Mouse (Mus musculus) limb, embryonic 13.5 days (tissue): ENCODE results near the gene Timm8b. TPM values are rescaled to one million over a fixed set of nuclear protein-coding genes. Genes with fewer than 3 reads are reported as not detected.

Experiments used
- ATAC-seq: fragments of 200-750 bp; cut with Nextera tagmentation; 2 replicates; pipeline ENCODE4 v1.8.0; 2017; ENCODE audit warnings: low read depth, moderate number of reproducible peaks, moderate TSS enrichment; ENCODE audit not compliant: low FRiP score
- H3K27ac ChIP-seq: fragments of 300-500 bp; sonication (generic); 2 replicates; pipeline ENCODE4 v1.5.1; 2015; ENCODE audit warnings: inconsistent platforms, mild to moderate bottlenecking, moderate library complexity
- H3K27me3 ChIP-seq: fragments of 300-500 bp; sonication (generic); 2 replicates; pipeline ENCODE4 v1.6.1; 2015; ENCODE audit warnings: mild to moderate bottlenecking, inconsistent platforms
- H3K36me3 ChIP-seq: fragments of 300-500 bp; sonication (generic); 2 replicates; pipeline ENCODE4 v1.6.1; 2015; ENCODE audit warnings: inconsistent platforms, mild to moderate bottlenecking, moderate library complexity
- H3K4me1 ChIP-seq: fragments of 300-500 bp; sonication (generic); 2 replicates; pipeline ENCODE4 v1.6.1; 2015; ENCODE audit warnings: inconsistent platforms
- H3K4me2 ChIP-seq: fragments of 300-500 bp; sonication (generic); replicated peaks from 2 replicates; pipeline ENCODE4 v1.6.1; 2015; ENCODE audit warnings: inconsistent platforms, mild to moderate bottlenecking, moderate library complexity
- H3K4me3 ChIP-seq: fragments of 300-500 bp; sonication (generic); 2 replicates; pipeline ENCODE4 v1.5.1; 2015; ENCODE audit warnings: moderate library complexity, mild to moderate bottlenecking, inconsistent platforms
- H3K9ac ChIP-seq: fragments of 300-500 bp; sonication (generic); 2 replicates; pipeline ENCODE4 v1.6.1; 2015; ENCODE audit warnings: mild to moderate bottlenecking, inconsistent platforms
- H3K9me3 ChIP-seq: fragments of 300-500 bp; sonication (generic); 2 replicates; pipeline ENCODE4 v1.6.1; 2016; ENCODE audit warnings: inconsistent platforms
- WGBS: fragments of 180-500 bp; shearing (Covaris S2); methylation state at CpG from one replicate; pipeline ENCODE4 v1.1.7; 2015; 5-methylcytosine and 5-hydroxymethylcytosine counted together
- polyA plus RNA-seq: library from polyadenylated mRNA; unstranded; fragments of >200 nt; fragmentation: Nextera tagmentation; extraction: Ambion mirVana; gene quantifications from 2 replicates; pipeline ENCODE4 v1.2.1, GENCODE M21; 2015

Timm8b gene
- polyA plus RNA-seq, 1 experiment from 2014 or later, result 242 TPM

DNA sequence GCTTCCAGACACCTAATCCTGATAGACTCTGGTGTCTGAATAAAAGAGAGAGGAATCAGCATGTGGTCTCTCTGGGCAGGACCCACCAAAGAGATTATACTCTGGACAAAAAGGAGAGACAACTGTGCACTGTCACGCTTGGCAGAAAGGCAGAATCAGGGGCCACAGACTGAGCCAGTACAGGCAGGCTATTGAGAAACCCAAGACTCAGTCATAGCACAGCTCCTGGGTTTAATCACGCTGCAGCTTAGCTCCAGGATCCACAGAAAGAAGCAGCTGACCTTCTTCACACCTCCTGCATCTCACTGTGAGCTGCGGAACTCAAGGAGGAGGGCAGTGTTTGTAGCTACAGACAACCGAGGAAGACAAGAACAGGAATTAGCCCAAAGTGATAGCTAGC lies 23.3 kb upstream of the Timm8b start:
- ATAC-seq, result no peak
- no peak overlapping the region for H3K27ac ChIP-seq
- no peaks in the 10 kb centered on the region for H3K4me1 ChIP-seq
- H3K4me3 ChIP-seq, result no peak overlapping the region
- H3K4me2 ChIP-seq, result no peak overlapping the region
- H3K9me3 ChIP-seq, result no peaks in the 10 kb centered on the region
- H3K36me3 ChIP-seq, result no peaks in the 10 kb centered on the region
- 37% methylated on average over 4 of the region's 4 CpGs for WGBS
- no peaks in the 10 kb centered on the region for H3K27me3 ChIP-seq
- no peak overlapping the region for H3K9ac ChIP-seq

DNA sequence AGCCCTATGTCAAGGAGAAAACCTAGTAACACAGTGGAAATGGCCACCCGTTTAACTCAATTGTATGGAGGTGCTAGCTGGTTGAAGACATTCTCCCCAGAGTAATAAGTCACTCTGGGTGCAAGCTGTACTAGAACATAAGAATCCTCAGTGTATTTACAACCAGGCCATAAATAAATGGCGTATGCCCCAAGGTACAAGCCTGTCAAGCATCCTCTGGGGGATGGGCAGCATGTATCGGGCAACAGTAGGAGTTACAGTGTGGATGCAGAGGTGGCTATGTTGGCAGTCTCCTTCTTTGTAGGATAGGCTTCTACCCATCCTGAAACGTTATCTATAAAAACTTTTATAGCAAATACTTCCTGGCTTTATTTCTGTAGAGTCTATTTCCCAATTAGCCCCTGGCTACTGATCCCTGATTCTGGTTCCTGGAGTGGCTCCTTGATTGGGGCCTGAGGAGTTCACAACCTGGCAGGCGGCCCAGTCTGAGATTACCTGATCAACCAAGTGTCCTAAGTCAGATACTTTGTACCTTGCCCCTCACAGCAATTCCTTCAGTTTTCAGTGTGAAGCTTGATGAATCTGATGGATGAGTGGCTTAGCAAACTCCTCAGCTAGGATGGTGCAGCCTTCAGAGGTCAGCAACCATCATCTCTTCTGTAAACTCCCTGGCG lies 18.4 kb upstream of the Timm8b start:
- no peaks in the 10 kb centered on the region for H3K9me3 ChIP-seq
- H3K36me3 ChIP-seq, result no peaks in the 10 kb centered on the region
- no peak for ATAC-seq
- no peaks in the 10 kb centered on the region for H3K27me3 ChIP-seq
- WGBS, result 55% methylated on average over 6 of the region's 6 CpGs
- no peak overlapping the region for H3K4me3 ChIP-seq
- no peak overlapping the region for H3K9ac ChIP-seq
- no peaks in the 10 kb centered on the region for H3K4me1 ChIP-seq
- no peak overlapping the region for H3K4me2 ChIP-seq
- H3K27ac ChIP-seq, result no peak overlapping the region

DNA sequence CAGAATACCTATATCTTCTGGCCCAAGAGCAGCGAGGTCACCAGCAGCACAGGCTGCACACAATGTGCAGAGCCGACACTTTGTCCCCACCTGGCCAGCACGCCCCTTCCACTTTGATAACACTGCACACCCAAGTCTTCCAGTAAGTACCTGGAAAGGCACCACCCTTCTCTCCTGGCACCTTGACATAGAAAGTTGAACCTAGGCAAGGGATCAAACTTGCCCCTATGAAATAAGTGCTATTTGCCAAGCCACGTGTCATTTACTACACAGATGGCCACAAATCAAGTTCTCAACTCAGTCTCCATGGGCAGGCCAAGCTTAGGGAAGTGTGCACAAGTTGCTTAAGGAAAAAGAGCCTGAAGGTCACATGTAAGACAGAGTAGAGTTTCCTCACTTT lies 16.8 kb upstream of the Timm8b start:
- H3K36me3 ChIP-seq, result no peaks in the 10 kb centered on the region
- no peaks in the 10 kb centered on the region for H3K4me1 ChIP-seq
- no peak overlapping the region for H3K9ac ChIP-seq
- H3K4me2 ChIP-seq, result no peak overlapping the region
- WGBS, result 72% methylated on average over 4 of the region's 4 CpGs
- H3K9me3 ChIP-seq, result no peaks in the 10 kb centered on the region
- no peaks in the 10 kb centered on the region for H3K27me3 ChIP-seq
- H3K4me3 ChIP-seq, result no peak overlapping the region
- no peak for ATAC-seq
- H3K27ac ChIP-seq, result no peak overlapping the region

DNA sequence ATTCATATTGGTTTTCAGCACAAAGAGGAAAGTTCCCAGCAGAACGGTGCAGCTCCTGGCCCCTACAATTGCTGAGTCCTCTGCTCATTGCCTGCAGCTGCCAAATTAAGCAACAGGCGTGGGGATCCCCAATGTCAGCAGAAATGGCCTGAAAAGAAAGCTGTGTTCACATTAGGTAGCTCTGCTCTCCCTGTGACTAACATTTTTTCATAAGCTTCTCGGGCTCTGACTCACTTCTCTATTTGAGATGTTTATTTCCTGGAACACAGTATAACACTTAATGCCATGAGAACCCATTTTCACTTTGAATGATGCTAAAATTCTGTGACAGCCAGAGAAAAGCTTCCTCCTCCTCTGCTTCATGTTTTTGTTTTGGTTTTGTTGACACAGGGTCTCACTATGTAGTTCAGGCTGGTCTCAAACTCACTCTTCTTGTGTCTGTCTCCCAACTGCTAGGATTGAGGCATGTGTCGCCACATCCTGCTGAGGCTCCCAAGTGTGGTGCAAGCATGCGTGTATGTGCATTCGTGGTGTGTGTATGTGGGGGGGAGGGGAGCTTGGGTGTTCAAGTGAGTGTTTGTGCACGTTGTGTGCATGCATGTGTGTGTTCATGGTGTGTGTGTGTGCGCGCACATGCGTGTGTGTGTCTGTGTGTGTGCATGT lies 12.7 kb upstream of the Timm8b start:
- H3K27ac ChIP-seq, result no peak overlapping the region
- H3K9me3 ChIP-seq, result no peaks in the 10 kb centered on the region
- H3K27me3 ChIP-seq, result no peaks in the 10 kb centered on the region
- H3K4me3 ChIP-seq, result no peak overlapping the region
- no peak for ATAC-seq
- H3K36me3 ChIP-seq, result peaks cover 15% of the 10 kb centered on the region
- 72% methylated on average over 10 of the region's 10 CpGs for WGBS
- H3K4me1 ChIP-seq, result no peaks in the 10 kb centered on the region
- no peak overlapping the region for H3K9ac ChIP-seq
- H3K4me2 ChIP-seq, result no peak overlapping the region

DNA sequence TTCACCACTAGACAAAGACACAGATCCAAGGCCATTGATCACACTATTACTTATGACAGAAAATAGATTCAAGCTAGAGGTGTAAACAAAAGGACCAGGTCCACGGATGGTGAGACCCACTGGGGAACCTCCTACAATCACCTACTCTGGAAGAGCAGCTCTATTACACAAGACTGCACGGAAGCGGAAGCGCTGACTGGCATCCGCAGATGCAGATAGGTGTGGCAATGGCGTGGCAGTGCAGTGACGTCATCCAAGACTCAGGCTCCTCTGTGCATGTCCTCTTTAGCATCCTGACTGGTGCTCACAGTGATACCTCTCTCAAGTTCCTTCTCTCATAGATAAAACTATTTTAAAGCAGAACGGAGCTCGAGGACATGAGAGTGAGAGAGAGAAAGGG lies 10.8 kb upstream of the Timm8b start:
- H3K9me3 ChIP-seq, result no peaks in the 10 kb centered on the region
- H3K4me2 ChIP-seq, result no peak overlapping the region
- no peak for ATAC-seq
- peaks cover 34% of the 10 kb centered on the region for H3K36me3 ChIP-seq
- no peak overlapping the region for H3K9ac ChIP-seq
- H3K27ac ChIP-seq, result no peak overlapping the region
- no peaks in the 10 kb centered on the region for H3K4me1 ChIP-seq
- no peaks in the 10 kb centered on the region for H3K27me3 ChIP-seq
- no peak overlapping the region for H3K4me3 ChIP-seq
- 89% methylated on average over 9 of the region's 9 CpGs for WGBS

DNA sequence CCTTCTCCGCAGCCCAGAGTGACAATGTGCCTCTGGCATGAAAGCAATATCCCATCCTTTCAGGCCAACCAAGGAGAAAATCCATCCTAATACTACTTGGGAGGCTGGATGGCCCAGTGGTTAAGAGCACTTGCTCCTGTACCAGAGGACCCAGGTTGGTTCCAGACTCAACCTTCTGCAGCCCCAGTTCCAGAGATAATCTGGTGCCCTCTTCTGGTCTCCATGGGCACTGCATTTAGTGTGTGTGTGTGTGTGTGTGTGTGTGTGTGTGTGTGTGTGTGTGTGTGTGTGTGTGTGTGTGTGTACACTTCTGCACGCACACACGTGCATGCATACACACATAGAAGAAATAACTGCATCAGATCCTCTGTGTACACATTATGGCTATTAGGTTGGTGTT lies 10.2 kb upstream of the Timm8b start:
- no peak overlapping the region for H3K4me2 ChIP-seq
- no peak overlapping the region for H3K9ac ChIP-seq
- ATAC-seq, result no peak
- no peaks in the 10 kb centered on the region for H3K9me3 ChIP-seq
- H3K36me3 ChIP-seq, result peaks cover 40% of the 10 kb centered on the region
- no peaks in the 10 kb centered on the region for H3K27me3 ChIP-seq
- 83% methylated on average over 3 of the region's 3 CpGs for WGBS
- H3K4me3 ChIP-seq, result no peak overlapping the region
- H3K27ac ChIP-seq, result no peak overlapping the region
- H3K4me1 ChIP-seq, result no peaks in the 10 kb centered on the region

DNA sequence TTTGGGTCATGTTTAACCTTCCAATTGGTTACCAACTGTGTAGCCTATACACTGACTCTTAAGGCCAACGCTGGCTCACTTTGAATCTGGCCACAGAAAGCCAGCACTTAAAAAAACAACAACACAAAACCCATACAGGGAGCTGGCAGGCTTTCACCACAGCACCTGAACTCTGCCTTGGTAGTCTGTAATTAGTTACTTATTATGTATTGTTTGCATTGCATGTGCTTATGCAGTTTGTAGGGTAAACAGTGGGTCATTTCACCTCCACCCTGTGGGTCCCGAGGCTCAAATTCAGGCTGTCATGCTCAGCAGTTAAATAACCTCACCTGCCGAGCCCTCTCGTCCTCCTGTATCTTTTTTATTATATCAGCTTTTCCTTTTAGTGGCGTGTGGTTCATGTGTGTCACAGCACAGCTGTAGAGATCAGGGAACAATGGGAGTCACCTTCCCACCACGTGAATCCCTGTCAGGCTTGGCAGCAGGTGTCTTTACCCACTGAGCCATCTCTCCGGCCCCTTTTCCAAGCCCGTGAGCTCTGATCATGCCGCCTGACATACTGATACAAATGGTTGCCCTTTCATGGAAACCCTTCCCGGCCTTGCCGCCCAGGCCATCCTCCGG lies 8.8 kb upstream of the Timm8b start:
- Histone ChIP-seq H3K4me2 (no peak overlapping the region), H3K4me1 (no peaks in the 10 kb centered on the region; the same call in 1 of the 2 replicates), H3K4me3 (no peak overlapping the region), H3K9me3 (no peaks in the 10 kb centered on the region), H3K27ac (no peak overlapping the region), H3K27me3 (no peaks in the 10 kb centered on the region), H3K9ac (no peak overlapping the region), H3K36me3 (peaks cover 52% of the 10 kb centered on the region)
- no peak for ATAC-seq
- WGBS, result 80% methylated on average over 12 of the region's 12 CpGs

DNA sequence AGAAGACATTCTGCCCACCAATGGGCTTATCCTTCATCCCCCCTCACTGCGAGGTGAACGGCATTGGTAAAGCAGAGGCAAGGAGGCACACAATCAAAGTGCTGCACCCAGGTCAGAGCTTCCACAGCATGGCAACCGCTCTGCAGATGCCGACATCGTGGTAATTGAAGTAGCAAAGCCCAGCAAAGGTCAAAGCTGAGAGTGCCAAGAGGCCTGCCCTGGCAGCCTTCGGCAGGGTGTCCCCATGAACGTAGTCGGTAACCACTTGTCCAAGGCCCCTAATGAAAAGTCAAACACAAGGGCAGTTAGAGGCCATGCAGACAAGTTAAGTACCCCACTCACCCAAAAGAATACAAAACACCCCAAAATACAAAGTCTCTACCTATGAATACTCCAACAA lies 6.7 kb upstream of the Timm8b start:
- H3K4me1 ChIP-seq, result peaks cover 15% of the 10 kb centered on the region
- no peaks in the 10 kb centered on the region for H3K9me3 ChIP-seq
- peaks cover 59% of the 10 kb centered on the region for H3K36me3 ChIP-seq
- no peak overlapping the region for H3K4me3 ChIP-seq
- H3K27ac ChIP-seq, result no peak overlapping the region
- no peaks in the 10 kb centered on the region for H3K27me3 ChIP-seq
- H3K4me2 ChIP-seq, result no peak overlapping the region
- 96% methylated on average over 8 of the region's 8 CpGs for WGBS
- ATAC-seq, result no peak
- no peak overlapping the region for H3K9ac ChIP-seq

DNA sequence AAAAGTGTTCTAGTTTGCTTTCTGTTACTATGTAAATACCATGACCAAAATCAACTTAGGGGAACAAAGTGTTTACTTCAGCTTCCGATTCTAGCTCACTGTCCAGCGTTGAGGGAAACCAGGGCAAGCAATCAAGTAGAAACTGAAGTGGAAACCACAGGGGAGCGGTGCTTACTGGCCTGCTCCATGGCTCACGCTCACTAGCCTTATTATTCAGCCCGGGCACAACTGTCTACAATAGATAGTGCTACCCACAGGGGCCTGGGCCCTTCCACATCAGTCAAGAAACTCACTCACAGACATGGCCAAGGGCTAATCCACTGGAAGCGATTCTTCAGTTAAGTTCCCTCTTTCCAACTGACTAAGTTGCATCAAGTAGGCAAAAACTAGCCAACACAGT lies 2.2 kb upstream of the Timm8b start:
- Histone ChIP-seq H3K27me3 (no peaks in the 10 kb centered on the region), H3K9me3 (no peaks in the 10 kb centered on the region), H3K4me1 (peaks cover 33% of the 10 kb centered on the region), H3K27ac (no peak overlapping the region), H3K4me2 (no peak overlapping the region), H3K9ac (no peak overlapping the region), H3K4me3 (no peak overlapping the region), H3K36me3 (peaks cover 52% of the 10 kb centered on the region)
- WGBS, result 91% methylated on average over 6 of the region's 6 CpGs
- no peak for ATAC-seq

DNA sequence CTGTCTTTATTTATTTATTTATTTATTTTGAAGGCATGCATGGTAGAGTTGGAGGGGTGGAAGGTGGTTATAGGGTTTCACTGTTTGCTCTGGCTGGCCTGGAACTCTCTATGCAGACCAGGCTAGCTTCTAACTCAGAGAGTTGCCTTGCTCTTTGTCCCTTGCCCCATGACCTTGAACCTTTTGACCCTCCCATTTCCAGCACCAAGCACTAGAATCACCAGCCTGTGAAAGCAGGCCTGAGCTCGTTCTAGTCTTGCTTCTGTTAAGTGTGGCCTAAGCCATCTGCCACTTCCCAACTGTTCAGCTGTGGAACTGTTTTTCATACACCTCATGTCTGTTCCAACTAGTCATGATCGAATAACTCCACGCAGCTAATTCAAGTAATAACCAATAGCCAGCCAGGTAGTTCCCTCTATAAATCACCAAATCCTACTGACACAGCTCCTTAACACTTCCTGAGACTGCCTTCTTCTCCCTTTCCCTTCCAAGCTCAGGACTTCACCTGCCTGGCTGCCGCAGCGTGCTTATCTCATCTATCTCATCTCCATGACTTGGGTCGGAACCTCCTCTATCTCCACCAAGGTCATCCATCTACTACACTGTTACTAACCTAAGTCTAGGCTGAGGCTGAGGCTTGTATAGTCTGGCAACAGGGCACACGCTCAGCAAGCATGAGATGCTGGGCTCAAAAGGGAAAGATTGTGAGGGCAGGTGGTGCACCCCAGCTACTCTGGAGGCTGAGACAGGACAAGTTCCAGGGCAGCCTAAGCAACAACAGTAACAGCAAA lies 1.5 kb upstream of the Timm8b start:
- Histone ChIP-seq H3K36me3 (peaks cover 49% of the 10 kb centered on the region), H3K27me3 (no peaks in the 10 kb centered on the region), H3K27ac (no peak overlapping the region), H3K4me1 (peaks cover 33% of the 10 kb centered on the region), H3K4me3 (peak overlapping the region; percentile 90), H3K9me3 (no peaks in the 10 kb centered on the region), H3K4me2 (peak overlapping the region; percentile 95), H3K9ac (peak overlapping the region; percentile 90)
- WGBS, result 89% methylated on average over 7 of the region's 7 CpGs
- no peak for ATAC-seq

DNA sequence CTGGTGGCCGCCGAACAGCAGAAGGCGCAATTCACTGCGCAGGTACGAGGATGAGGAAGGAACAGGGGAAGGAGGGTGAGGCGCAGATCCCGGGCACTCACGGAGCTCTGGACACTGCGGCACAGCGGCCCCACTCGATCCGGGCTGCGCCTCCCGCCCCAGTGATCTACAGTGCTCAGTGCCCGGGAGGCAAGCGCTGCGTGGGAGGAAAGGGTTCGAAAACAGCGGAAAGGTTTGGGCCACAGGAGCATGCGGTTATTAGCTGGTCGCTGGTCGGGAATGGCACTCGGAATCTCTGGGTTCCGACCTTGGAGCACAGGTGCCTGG lies 251 bp downstream of the Timm8b start:
- under 1% methylated on average over 24 of the region's 24 CpGs for WGBS
- H3K36me3 ChIP-seq, result peaks cover 48% of the 10 kb centered on the region
- peak overlapping the region; percentile 90 for H3K4me3 ChIP-seq
- H3K4me1 ChIP-seq, result peaks cover 33% of the 10 kb centered on the region
- peak overlapping the region; percentile 90 for H3K9ac ChIP-seq
- H3K27ac ChIP-seq, result peak overlapping the region; percentile 84
- H3K27me3 ChIP-seq, result no peaks in the 10 kb centered on the region
- H3K4me2 ChIP-seq, result peak overlapping the region; percentile 95
- ATAC-seq, result peak; percentile 83; the same call in 1 of the 2 replicates
- H3K9me3 ChIP-seq, result no peaks in the 10 kb centered on the region

DNA sequence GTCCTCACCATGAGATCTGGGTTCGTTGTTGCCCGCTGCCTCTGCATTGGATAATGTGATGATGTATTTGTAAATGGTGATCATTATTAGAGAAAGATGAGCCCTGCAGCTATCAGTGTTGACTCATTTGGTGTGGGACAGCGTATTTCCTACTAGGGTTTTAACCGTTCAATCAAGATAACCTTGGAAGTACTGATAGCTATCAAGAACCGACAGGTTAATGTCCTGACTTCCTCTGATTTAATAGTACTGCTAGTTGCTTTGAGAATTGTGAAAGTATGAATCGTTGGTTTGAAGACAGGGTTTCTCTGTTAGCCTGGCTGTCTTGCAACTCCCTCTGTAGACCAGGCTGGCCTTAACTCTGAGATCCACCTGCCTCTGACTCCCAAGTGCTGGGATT lies 628 bp downstream of the Timm8b start:
- ATAC-seq, result no peak
- H3K27me3 ChIP-seq, result no peaks in the 10 kb centered on the region
- 4% methylated on average over 6 of the region's 6 CpGs for WGBS
- H3K27ac ChIP-seq, result no peak overlapping the region; the same call in 1 of the 2 replicates
- peaks cover 47% of the 10 kb centered on the region for H3K36me3 ChIP-seq
- peak overlapping the region; percentile 90 for H3K9ac ChIP-seq
- peaks cover 33% of the 10 kb centered on the region for H3K4me1 ChIP-seq
- H3K4me2 ChIP-seq, result peak overlapping the region; percentile 95
- H3K4me3 ChIP-seq, result peak overlapping the region; percentile 90
- no peaks in the 10 kb centered on the region for H3K9me3 ChIP-seq
